Mouse (Mus musculus) heart, embryonic 14.5 days (tissue): Measurements from ENCODE around the gene Ublcp1. TPM values are rescaled to one million over a fixed set of nuclear protein-coding genes. Genes with fewer than 3 reads are reported as not detected.
A peak's percentile ranks its signal among the peaks of the same experiment; 100 is the strongest.

Experiments used
- ATAC-seq: fragments of 200-750 bp; cut with Nextera tagmentation; 2 replicates; pipeline ENCODE4 v1.8.0; 2017; ENCODE audit warnings: low read depth, moderate TSS enrichment; ENCODE audit not compliant: insufficient number of reproducible peaks, insufficient read depth, low FRiP score
- H3K27ac ChIP-seq, 2 experiments: fragments of 200-500 bp in 1 of 2; fragments of 300-500 bp in 1 of 2; sonication (generic) in 1 of 2; replicated peaks in 1 of 2; 2 replicates each; pipeline ENCODE4 v1.5.1; 2012 to 2014; ENCODE audit warnings: low read depth in 2 of 2, low read length in 2 of 2, control low read depth in 1 of 2, mild to moderate bottlenecking in 1 of 2, mixed read lengths in 1 of 2; ENCODE audit not compliant: control insufficient read depth in 1 of 2, insufficient read depth in 1 of 2
- H3K27me3 ChIP-seq: fragments of 300-500 bp; sonication (generic); 2 replicates; pipeline ENCODE4 v1.6.1; 2014; ENCODE audit warnings: mild to moderate bottlenecking, low read length, control low read depth; ENCODE audit not compliant: control insufficient read depth, insufficient read depth
- H3K36me3 ChIP-seq: fragments of 300-500 bp; sonication (generic); 2 replicates; pipeline ENCODE4 v1.6.1; 2014; ENCODE audit warnings: mild to moderate bottlenecking, control low read depth, low read length, mixed read lengths; ENCODE audit not compliant: control insufficient read depth, insufficient read depth
- H3K4me1 ChIP-seq, 2 experiments: fragments of 200-500 bp in 1 of 2; fragments of 300-500 bp in 1 of 2; sonication (generic) in 1 of 2; 2 replicates each; pipeline ENCODE4 v1.6.1; 2012 to 2014; ENCODE audit warnings: low read length in 2 of 2, control low read depth in 1 of 2, mixed read lengths in 1 of 2; ENCODE audit not compliant: control insufficient read depth in 2 of 2, insufficient read depth in 2 of 2
- H3K4me2 ChIP-seq: fragments of 300-500 bp; sonication (generic); 2 replicates; pipeline ENCODE4 v1.6.1; 2014; ENCODE audit warnings: mild to moderate bottlenecking, low read length
- H3K4me3 ChIP-seq, 2 experiments: fragments of 200-500 bp in 1 of 2; fragments of 300-500 bp in 1 of 2; sonication (generic) in 1 of 2; 2 replicates each; pipeline ENCODE4 v1.5.1; 2012 to 2014; ENCODE audit warnings: low read length in 2 of 2, mild to moderate bottlenecking in 2 of 2, control low read depth in 1 of 2, low read depth in 1 of 2, moderate library complexity in 1 of 2; ENCODE audit not compliant: control insufficient read depth in 1 of 2, insufficient read depth in 1 of 2
- H3K9ac ChIP-seq: fragments of 300-500 bp; sonication (generic); 2 replicates; pipeline ENCODE4 v1.6.1; 2014; ENCODE audit warnings: mild to moderate bottlenecking, low read length
- H3K9me3 ChIP-seq: fragments of 300-500 bp; sonication (generic); 2 replicates; pipeline ENCODE4 v1.6.1; 2016; ENCODE audit warnings: low read length, control low read depth; ENCODE audit not compliant: control insufficient read depth
- WGBS: fragments of 180-500 bp; shearing (Covaris S2); extraction: QIAGEN DNeasy Blood & Tissue Kit; methylation state at CpG from one replicate; pipeline ENCODE4 v1.1.7; 2014; 5-methylcytosine and 5-hydroxymethylcytosine counted together
- polyA plus RNA-seq: library from polyadenylated mRNA; unstranded; fragments of >200 nt; fragmentation: Nextera tagmentation; extraction: Ambion mirVana; gene quantifications from 2 replicates; pipeline ENCODE4 v1.2.1, GENCODE M21; 2014

Ublcp1 gene
- polyA plus RNA-seq, 1 experiment from 2014 or later = 40.7 TPM

- Histone ChIP-seq H3K9ac (no peak overlapping the region), H3K4me1 (peaks cover 0 to 3% of the 10 kb centered on the region in 2 experiments; a peak in 3 of 4 replicates), H3K4me3 (no peak overlapping the region), H3K27me3 (no peaks in the 10 kb centered on the region), H3K36me3 (no peaks in the 10 kb centered on the region), H3K9me3 (no peaks in the 10 kb centered on the region), H3K4me2 (no peak overlapping the region), H3K27ac (no peak overlapping the region)
- ATAC-seq = no peak
- WGBS = 76% methylated on average over 2 of the region's 2 CpGs
Observed at GRCm38 (mm10) chr11:44427951-44428350, 42.3 kb downstream of the Ublcp1 start.

GRCm38 (mm10) chr11:44425626-44426025 lies 44.7 kb downstream of the Ublcp1 start:
- Histone ChIP-seq H3K4me2 (no peak overlapping the region), H3K4me1 (peaks cover 2 to 9% of the 10 kb centered on the region in 2 experiments; a peak in 3 of 4 replicates), H3K4me3 (no peak overlapping the region), H3K27ac (no peak overlapping the region), H3K27me3 (no peaks in the 10 kb centered on the region), H3K9ac (no peak overlapping the region), H3K36me3 (no peaks in the 10 kb centered on the region), H3K9me3 (no peaks in the 10 kb centered on the region)
- WGBS = 47% methylated on average over 6 of the region's 6 CpGs
- ATAC-seq = no peak

GRCm38 (mm10) chr11:44425006-44425405 lies 45.3 kb downstream of the Ublcp1 start:
- Histone ChIP-seq H3K36me3 (no peaks in the 10 kb centered on the region), H3K9me3 (no peaks in the 10 kb centered on the region), H3K27me3 (no peaks in the 10 kb centered on the region), H3K9ac (no peak overlapping the region), H3K27ac (no peak overlapping the region), H3K4me1 (peaks cover 2 to 9% of the 10 kb centered on the region in 2 experiments; a peak in 3 of 4 replicates), H3K4me2 (no peak overlapping the region), H3K4me3 (no peak overlapping the region)
- 79% methylated on average over 8 of the region's 8 CpGs for WGBS
- no peak for ATAC-seq

GRCm38 (mm10) chr11:44423955-44424354 lies 46.3 kb downstream of the Ublcp1 start:
- ATAC-seq = no peak
- WGBS = 75% methylated on average over 5 of the region's 5 CpGs
- Histone ChIP-seq H3K27ac (no peak overlapping the region), H3K9ac (no peak overlapping the region), H3K36me3 (no peaks in the 10 kb centered on the region), H3K4me2 (no peak overlapping the region), H3K4me3 (no peak overlapping the region), H3K4me1 (peaks cover 2 to 9% of the 10 kb centered on the region in 2 experiments; a peak in 3 of 4 replicates), H3K9me3 (no peaks in the 10 kb centered on the region), H3K27me3 (no peaks in the 10 kb centered on the region)

- Histone ChIP-seq H3K4me2 (no peak overlapping the region), H3K4me3 (no peak overlapping the region), H3K27ac (no peak overlapping the region), H3K4me1 (peaks cover 2 to 9% of the 10 kb centered on the region in 2 experiments; a peak in 3 of 4 replicates), H3K9ac (no peak overlapping the region), H3K9me3 (no peaks in the 10 kb centered on the region), H3K27me3 (no peaks in the 10 kb centered on the region), H3K36me3 (no peaks in the 10 kb centered on the region)
- 17% methylated on average over 6 of the region's 6 CpGs for WGBS
- ATAC-seq = no peak
Observed at GRCm38 (mm10) chr11:44423261-44423660, 47.0 kb downstream of the Ublcp1 start.

GRCm38 (mm10) chr11:44422337-44423111 lies 47.8 kb downstream of the Ublcp1 start:
- no peaks in the 10 kb centered on the region for H3K27me3 ChIP-seq
- no peak for ATAC-seq
- H3K36me3 ChIP-seq = no peaks in the 10 kb centered on the region
- 42% methylated on average over 10 of the region's 10 CpGs for WGBS
- no peak overlapping the region for H3K9ac ChIP-seq
- no peaks in the 10 kb centered on the region for H3K9me3 ChIP-seq
- H3K4me2 ChIP-seq = peak overlapping the region; percentile 29
- no peak overlapping the region for H3K27ac ChIP-seq
- H3K4me3 ChIP-seq = no peak overlapping the region
- peaks cover 2 to 9% of the 10 kb centered on the region in 2 experiments; a peak in 3 of 4 replicates for H3K4me1 ChIP-seq

- 45% methylated on average over 1 of the region's 1 CpGs for WGBS
- Histone ChIP-seq H3K4me2 (no peak overlapping the region), H3K27me3 (no peaks in the 10 kb centered on the region), H3K9ac (no peak overlapping the region), H3K4me1 (peaks cover 0 to under 1% of the 10 kb centered on the region in 2 experiments; a peak in 1 of 4 replicates), H3K4me3 (no peak overlapping the region), H3K9me3 (no peaks in the 10 kb centered on the region), H3K36me3 (no peaks in the 10 kb centered on the region), H3K27ac (no peak overlapping the region)
- no peak for ATAC-seq
Observed at GRCm38 (mm10) chr11:44417403-44417802, 52.9 kb downstream of the Ublcp1 start.
